Mouse (Mus musculus): ENCODE results near the gene Inpp4b.

The Inpp4b gene

DNA sequence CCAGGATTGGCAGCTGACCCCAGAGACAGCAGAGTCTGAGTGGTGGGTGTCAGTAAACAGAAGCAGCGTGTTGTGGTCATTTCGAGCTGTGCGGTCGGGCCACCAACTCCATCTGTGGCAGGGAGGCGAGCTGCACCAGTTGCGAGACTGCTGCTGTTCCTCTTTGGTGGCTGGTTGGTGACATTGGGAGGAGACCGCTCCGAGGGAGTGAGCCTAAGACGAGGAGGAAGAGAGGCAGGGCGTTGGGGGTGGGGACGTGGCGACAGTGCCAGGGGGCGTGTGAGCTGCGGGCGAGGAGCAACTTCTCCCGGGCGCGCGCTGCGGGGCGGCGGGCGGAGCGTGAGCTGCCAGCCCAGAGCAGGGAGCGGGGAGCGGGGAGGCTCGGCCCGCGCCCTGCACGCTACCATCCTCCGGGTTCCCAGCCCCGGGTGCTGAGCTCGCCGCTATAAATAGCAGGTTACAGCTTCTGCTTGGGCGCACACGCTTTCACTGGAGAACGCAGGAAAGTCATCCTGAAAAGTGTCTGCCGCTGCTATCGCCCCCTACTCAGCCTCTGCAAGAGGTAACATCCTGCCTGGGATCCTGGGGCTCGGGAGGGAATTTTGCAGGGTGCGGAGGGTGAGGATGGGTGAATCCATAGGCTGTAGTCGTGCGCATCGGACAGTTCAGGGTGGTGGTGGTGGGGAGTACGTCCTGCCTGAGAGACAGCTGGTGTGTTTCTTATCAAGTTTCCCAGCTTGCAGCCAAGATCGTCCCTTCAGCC, at the start of gene Inpp4b:
Gene Inpp4b (plus strand): TSS at position 321 of the 763 bp plus-strand sequence.
- peak; percentile 81 for DNase-seq (ENCODE audit: inconsistent ontology term)

DNA sequence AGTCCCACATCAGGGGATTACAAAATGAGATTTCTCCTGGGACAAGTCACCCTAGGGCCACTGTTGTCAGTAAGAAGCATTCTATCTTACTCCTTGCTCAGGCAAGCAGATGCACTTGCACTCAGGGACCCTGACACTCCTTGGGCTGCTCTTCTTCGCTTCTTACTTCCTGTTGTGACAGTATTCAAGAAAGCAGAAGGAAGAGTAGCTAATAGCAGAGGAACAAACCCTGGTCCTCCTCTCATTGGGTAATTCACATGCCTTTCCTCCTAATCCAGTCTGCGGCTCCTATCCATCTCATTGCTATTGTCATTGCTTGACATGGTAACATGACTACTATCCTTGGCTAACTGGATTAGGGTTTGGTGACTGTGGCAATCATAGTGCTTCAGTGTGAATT, 7.1 kb upstream of the Inpp4b start:
- DNase-seq (ENCODE audit: inconsistent ontology term): no peak

DNA sequence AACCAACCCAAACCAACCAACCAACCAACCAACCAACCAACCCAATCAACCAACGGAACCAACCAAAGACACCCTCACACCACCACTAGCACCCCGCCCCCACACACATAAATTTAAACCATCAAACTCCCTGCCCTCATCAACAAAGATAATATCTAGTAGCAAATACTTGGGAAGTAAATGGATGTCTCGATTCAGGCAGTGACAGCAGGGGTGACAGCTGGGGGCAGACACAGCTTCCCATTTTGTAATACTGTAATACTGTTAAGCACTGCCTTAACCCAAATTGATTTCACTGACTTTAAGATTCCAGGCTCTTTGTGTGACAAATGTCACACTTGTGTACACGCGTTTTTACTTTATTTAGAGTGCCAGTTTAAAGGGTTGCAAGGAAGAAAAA, 1.2 kb upstream of the Inpp4b start:
- no peak for DNase-seq (ENCODE audit: inconsistent ontology term)

GRCm38 (mm10) chr8:81341591-81342235, 643 bp upstream of the Inpp4b start:
- peak; percentile 63 for DNase-seq (ENCODE audit: inconsistent ontology term)

DNA sequence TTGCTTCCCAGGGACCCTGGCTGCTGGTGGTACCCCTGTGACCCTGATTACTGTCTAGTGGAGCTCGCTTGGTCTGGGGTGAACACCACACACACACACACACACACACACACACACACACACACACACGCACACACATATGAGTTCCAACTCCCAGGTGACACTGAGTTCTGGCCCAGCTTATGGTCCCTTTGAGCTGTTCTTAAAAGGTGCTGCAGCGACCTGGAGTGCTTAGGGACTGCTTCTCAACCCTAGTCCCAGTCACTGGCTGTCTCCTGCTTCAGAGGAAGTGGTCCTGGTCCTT, 595 bp downstream of the Inpp4b start:
- DNase-seq (ENCODE audit: inconsistent ontology term): no peak

GRCm38 (mm10) chr8:81345170-81345697, 2.9 kb downstream of the Inpp4b start:
- no peak for DNase-seq (ENCODE audit: inconsistent ontology term)

DNA sequence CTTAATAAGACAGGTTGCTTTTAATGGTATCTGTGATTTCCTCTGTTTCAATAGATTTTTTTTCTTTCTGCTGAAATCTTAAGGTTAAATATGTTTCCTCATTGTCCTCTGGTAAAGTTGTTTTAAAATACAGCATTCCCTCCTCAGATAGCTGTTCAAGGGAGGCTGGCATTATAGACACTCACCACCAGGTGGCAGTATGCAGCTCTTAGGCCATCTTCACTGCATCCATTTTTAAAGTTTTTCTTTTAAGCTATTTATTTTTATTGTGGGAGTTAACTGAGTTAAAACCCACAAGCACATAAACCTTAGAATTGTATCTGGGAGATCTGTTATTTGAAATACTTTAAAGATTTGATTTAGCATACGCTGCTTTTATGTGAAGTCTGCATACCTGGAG, 7.1 kb downstream of the Inpp4b start:
- peak; percentile 42 for DNase-seq (ENCODE audit: inconsistent ontology term)

DNA sequence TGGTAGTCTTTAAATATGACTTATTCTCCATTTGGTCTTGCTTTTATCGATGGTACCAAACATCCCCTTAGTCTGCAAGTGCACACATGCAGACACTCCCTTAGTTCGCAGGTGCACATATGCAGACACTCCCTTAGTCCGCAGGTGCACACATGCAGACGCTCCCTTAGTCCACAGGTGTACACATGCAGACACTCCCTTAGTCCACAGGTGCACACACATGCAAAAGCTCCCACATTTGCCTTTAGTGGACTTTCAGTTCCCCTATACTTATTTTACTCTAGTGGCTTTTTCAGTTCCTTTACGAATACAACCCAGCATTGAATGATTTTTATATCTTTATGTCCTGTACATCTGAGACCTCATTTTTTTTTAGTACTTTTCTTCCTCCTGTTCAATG, 11.1 kb downstream of the Inpp4b start:
- no peak for DNase-seq (ENCODE audit: inconsistent ontology term)

GRCm38 (mm10) chr8:81358108-81358507, 15.8 kb downstream of the Inpp4b start:
- DNase-seq (ENCODE audit: inconsistent ontology term): no peak

GRCm38 (mm10) chr8:81360518-81360917, 18.2 kb downstream of the Inpp4b start:
- DNase-seq (ENCODE audit: inconsistent ontology term): peak; percentile 84

GRCm38 (mm10) chr8:81361162-81361561, 18.8 kb downstream of the Inpp4b start:
- no peak for DNase-seq (ENCODE audit: inconsistent ontology term)

- DNase-seq (ENCODE audit: inconsistent ontology term): no peak
These were observed 28.3 kb downstream of the Inpp4b start for GRCm38 (mm10) chr8:81370607-81371006.

DNA sequence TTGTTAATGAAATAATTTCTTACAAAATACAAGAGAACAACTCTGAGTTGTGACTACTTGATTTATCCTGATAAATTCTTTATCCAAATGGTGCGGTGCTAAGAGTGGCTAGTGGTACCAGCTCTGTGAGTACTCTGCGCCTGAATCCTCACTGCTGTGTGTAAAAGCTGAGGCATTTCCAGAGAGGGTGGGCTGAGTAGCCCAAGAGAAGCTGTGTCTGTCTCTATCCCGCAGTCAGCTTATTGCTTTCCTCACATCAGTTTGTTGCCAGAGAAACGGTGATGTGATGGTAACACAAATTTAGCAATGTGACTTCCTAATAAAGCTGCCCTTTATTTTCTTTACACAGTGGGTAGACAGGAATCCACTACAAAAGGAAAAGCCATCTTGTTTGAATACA, 29.5 kb downstream of the Inpp4b start:
- no peak for DNase-seq (ENCODE audit: inconsistent ontology term)

- DNase-seq (ENCODE audit: inconsistent ontology term): no peak
These were observed 32.6 kb downstream of the Inpp4b start for GRCm38 (mm10) chr8:81374877-81375475.

GRCm38 (mm10) chr8:81388953-81389352, 46.6 kb downstream of the Inpp4b start:
- DNase-seq (ENCODE audit: inconsistent ontology term): no peak

GRCm38 (mm10) chr8:81399071-81399470, 56.7 kb downstream of the Inpp4b start:
- DNase-seq (ENCODE audit: inconsistent ontology term): no peak

DNA sequence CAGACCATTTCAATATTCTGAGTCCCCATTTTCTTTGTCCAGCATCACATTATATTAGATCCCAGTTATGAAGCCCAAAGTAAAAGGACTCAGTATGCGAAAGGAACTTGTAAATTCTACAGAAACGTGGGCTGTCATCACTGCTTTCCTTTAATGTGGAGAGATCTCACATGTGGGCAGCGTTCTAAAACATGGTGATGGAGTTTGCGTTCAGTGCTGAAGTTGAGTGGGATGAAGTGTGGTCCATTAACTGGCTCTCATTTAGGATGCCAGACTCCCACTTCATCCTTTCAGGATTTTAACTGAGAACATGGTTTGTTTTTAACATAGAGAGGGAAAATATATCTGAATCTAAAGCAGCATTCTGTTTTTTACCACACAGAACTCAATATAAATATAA, 57.1 kb downstream of the Inpp4b start:
- DNase-seq (ENCODE audit: inconsistent ontology term): no peak

- no peak for DNase-seq (ENCODE audit: inconsistent ontology term)
These were observed 70.4 kb downstream of the Inpp4b start for GRCm38 (mm10) chr8:81412707-81413106.

DNA sequence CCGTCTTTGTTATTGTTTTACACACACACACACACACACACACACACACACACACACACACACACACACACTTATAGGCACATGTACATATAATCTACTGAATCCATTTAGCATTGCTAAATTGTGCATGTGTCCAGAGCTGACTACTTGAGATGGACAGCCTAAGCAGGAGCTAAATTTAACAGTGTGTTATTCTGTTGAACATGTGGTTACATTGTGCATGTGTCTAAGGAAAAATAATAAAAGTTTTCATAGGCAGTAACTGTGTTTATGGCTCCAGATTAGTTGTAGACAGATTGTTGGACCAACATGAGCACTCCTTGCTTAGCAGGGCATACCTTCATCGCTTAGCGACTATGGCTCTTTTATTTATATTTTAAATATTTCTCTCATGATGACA, 101.6 kb downstream of the Inpp4b start:
- DNase-seq (ENCODE audit: inconsistent ontology term): no peak

DNA sequence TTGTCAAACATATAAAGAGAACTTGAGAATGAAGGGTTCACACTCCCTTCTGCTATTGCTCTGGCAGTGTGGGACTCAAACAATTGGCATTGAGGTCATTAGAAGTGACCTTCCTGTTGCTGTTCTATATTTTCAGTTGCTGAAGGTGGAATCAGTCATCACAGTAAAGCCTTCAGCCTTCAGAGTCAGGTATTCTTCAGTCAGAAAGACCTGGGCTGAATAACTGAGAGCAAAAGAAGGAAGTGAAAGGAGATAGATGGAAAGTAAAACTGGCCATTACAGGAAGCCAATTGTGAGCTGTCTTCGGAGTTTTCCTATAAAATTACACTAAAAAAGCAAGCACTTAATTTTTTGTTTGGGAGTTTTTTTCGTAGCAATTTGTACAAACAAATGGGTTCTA, 107.4 kb downstream of the Inpp4b start:
- no peak for DNase-seq (ENCODE audit: inconsistent ontology term)

DNA sequence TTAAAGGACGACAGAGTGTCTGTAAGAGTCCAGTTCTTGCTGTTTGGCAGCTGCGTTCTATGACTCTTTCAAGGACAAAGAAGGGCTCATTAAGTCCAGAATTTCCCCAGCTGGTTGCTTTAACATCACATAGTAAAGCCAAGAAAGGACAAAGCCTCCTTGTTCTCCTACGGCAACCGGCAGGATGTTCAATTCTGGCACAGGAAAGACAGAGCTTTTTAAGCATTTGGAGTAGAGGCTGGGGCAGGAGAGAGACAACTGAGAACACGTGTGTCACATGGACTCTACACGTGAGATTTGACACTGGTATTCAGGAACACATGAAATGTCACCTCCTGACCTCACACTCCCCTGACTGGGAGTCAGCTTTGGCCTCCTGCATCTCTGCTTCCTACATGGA, 109.7 kb downstream of the Inpp4b start:
- peak; percentile 94 for DNase-seq (ENCODE audit: inconsistent ontology term)

GRCm38 (mm10) chr8:81454830-81455229, 112.5 kb downstream of the Inpp4b start:
- DNase-seq (ENCODE audit: inconsistent ontology term): no peak

- DNase-seq (ENCODE audit: inconsistent ontology term): no peak
These were observed 121.4 kb downstream of the Inpp4b start for GRCm38 (mm10) chr8:81463762-81464161.

Data from Muller cell, postnatal 12 days (primary cell).